ENCODE assay signal across 16 mouse cellular contexts in genomic region chr2:28239616-28240015, GRCm38 (mm10).
"Had no signal": no experiment of that assay in that cellular context is flagged by ENCODE, and none has a peak within 500 bp of the region (broad histone marks: within the 10 kb centered on the region; RNA-seq: fewer than 3 reads in every experiment).

No protein-coding gene starts in this region.

- H3K27ac ChIP-seq: liver, embryonic 15.5 days; lung, embryonic 15.5 days; macrophage; midbrain, embryonic 13.5 days; midbrain, embryonic 15.5 days; neural tube, embryonic 12.5 days; stomach, embryonic 15.5 days; stomach, postnatal 0 days had no signal

- H3K4me3 ChIP-seq: liver, embryonic 15.5 days; lung, embryonic 15.5 days; megakaryocyte, embryonic 14.5 days; midbrain, embryonic 13.5 days; midbrain, embryonic 15.5 days; neural tube, embryonic 12.5 days; stomach, embryonic 15.5 days had no signal

- DNase-seq: liver, postnatal 0 days; lung, adult 2 months; lung, postnatal 14 days; lung, postnatal 36 days; thymus, adult 2 months; thymus, postnatal 25 days; thymus, postnatal 4 days had no signal
